Mouse (Mus musculus) 3134 (cell line): Measurements from ENCODE around the gene Slc39a5.

Source experiments
- DNase-seq: peaks from one replicate; pipeline ENCODE4 v3.0.0-alpha.2; 2011; ENCODE audit warnings: low spot score; ENCODE audit not compliant: insufficient read length; ENCODE audit errors: extremely low read depth

Slc39a5 gene

GRCm38 (mm10) chr10:128377940-128378448 is 23.0 kb downstream of the Slc39a5 start:
- DNase-seq: no peak

DNA sequence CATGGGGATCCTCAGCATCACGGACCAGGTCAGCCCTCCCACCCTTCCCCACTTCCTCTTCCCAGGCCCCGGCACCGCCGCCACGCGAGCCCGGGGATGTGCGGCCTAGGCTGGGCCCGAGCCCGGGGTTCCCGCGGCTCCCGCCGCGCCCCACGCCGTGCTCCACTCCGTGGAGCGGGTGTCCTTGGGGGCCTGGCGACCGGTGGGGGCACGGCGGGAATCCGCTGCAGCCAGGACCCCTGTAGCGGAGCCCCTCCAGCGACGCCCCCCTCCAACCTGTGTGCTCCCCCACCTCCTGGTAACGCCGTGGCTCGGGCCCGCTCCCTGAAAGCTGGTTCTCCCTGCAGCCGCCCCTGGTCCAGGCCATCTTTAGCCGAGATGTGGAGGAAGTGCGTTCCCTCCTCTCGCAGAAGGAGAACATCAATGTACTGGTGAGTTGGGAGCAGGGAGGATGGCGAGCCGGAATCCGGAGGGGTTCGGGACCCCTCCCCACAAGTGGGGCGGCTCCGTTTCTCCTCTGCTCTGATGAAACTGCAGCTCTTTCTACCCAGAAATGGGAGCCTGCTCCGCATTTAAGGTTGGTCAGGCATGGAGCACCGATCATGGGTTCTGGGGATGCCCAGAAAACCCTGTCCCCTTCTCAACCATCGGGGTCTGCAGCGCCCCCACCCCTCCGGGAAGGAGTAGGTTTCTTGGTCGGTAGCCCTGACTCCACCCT is 23.6 kb downstream of the Slc39a5 start:
- peak; percentile 66 for DNase-seq

DNA sequence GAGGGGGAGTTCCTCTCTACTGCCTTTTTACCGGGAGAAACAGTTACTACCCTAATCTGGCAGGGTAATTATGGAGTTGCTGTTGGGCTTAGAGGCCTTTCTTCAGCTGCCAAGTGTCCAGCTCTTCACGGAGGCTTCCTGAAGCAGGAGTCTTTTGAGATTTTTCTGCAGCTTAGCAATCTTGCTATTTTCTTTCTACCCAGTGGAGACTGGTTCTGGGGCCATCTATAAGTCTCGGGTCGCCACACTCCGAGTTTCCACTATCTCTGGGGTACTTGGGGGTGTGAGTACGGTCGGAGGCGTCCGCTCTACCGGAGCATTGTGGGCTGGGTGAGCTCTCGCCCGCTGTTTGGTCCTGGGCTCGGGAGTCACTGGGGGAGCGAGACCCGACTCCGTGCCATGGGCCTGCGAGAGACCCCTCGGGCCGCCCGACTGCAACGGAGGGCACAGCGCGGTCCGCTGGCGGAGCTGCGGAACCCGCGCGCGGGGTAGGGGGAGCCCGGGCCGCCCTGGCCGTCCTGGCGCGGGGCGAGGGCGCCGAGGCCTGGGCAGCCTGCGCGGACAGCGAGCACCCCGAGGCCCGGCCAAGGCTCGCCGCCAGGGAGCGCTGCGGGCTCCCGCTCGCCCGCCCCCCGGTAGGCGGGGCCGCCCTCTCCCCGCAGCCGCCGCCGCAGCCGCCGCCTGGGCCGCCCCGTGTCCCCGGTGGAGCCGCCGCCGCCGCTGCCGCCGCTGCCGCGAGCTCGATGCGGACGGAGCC is 24.4 kb downstream of the Slc39a5 start, which contains the start of gene Ankrd52:
Gene Ankrd52 (plus strand): TSS at position 661 of the 757 bp plus-strand sequence.
- DNase-seq: peak; percentile 84

DNA sequence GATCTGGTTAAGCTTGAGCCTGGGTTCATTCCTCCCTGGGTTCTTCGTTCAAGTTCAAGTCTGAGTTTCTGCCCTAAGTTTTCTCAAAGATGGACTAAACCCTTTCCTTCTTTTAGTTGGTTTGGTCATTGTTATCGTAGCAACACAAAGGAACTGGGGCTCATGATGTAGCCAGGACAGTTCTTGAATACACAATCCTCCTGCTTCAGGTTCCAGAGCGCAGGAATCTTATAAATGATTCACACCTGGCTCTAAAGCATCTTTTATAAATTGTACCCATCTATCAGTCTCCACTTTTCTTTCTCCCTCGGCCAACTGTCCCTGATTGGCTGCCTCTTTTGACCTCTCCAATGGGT is 25.0 kb downstream of the Slc39a5 start:
- DNase-seq: no peak

GRCm38 (mm10) chr10:128374393-128374792 is 26.6 kb downstream of the Slc39a5 start:
- no peak for DNase-seq

- no peak for DNase-seq
Observed at GRCm38 (mm10) chr10:128372989-128373748, 27.9 kb downstream of the Slc39a5 start.

DNA sequence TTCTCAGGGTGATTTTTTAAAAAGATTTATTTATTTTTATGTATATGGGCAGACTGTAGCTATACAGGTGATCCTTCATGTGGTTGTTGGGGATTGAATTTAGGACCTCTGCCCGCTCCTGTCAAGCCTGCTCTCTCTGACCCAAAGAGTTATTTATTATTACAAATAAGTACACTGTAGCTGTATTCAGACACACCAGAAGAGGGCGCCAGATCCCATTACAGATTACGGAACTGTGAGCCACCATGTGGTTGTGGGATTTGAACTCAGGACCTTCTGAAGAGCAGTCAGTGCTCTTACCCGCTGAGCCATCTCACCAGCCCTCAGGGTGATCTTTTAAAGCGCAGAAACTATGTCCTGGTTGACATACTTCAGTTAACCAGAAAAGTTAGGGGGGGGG is 28.9 kb downstream of the Slc39a5 start:
- no peak for DNase-seq

- DNase-seq: no peak
Observed at GRCm38 (mm10) chr10:128370601-128371000, 30.4 kb downstream of the Slc39a5 start.

DNA sequence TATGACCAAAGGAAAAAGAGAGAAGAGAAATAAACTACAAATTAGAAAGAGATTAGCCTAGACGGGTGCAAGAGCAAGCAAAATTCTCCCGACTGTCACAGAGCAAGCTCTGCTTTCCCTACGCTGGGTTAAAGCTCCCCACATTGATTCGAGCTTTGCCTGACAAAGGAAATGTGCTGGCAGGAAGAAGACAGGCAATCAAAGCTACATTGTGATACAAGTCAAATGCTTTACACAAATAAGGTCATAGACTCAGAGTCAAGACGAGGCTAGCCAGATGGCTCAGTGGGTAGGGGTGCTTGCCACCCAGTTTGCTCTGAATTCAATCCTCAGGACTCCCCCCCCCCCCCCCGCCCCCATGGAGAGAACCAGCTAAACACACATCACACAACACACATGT is 31.0 kb downstream of the Slc39a5 start:
- no peak for DNase-seq

- DNase-seq: no peak
Observed at GRCm38 (mm10) chr10:128369599-128369998, 31.4 kb downstream of the Slc39a5 start.

- DNase-seq: no peak
Observed at GRCm38 (mm10) chr10:128369218-128369543, 31.8 kb downstream of the Slc39a5 start.

DNA sequence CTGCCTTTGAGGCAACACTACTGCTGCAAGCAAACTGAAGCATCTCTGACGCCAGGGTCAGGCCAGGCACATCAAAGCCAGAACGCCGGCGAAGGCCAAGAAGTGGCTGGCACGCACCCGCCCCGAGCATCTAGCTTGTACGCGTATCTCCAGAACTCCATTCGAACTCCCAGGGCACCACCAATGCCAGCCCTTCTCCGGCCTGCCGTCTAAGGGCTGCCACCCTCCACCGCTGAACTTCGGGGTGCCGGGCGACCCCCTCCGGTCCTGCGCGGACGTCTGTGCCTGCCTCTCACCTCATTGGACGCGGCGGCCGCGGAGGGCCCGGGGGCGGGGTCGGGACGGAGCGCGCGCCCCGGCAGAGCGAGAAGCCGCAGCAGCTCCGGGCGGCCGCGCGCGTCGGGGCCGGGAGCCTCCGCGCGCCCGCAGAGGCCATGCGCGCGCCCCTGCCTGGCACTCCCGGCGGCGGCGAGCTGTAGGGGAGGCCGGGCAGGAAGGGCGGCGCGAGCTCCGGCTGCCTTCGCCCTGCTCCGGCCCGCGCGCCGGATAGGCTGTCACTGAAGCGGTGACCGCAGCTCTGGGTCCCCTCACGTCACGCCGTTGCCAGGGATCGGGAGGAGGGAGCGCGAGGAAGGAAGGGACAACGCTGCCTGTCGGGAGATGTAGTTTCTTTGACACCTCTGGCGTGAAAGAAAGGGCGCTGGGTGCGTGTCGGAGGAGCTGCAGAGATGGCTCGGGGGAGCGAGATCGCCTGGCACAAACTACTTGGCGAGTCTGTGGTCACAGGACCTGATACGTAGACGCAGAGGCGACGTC is 32.4 kb downstream of the Slc39a5 start, which contains the start of gene Coq10a:
Gene Coq10a (minus strand): TSS at position 596 of the 816 bp plus-strand sequence.
- DNase-seq: peak; percentile 95

GRCm38 (mm10) chr10:128367899-128368401 is 33.1 kb downstream of the Slc39a5 start:
- no peak for DNase-seq

DNA sequence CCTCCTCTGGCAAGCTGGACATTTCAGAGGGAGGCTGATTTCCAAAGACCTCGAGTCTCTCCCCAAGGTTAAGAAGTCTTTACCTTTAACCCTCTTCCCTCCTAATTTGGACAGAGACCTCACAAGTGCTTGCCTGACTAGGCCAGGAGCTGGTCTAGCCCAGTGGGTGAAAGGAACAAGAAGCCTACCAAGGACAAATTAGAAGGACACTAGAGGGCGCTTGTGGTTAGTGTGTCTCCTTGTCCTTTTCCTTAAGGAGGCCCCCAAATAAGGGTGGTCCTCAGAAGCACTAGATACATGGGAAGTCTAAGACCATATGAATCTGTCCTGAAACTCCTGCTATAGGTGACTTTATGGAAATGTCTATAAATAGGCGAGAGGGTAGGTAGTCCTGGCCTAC is 38.5 kb downstream of the Slc39a5 start:
- DNase-seq: no peak

- no peak for DNase-seq
Observed at GRCm38 (mm10) chr10:128361836-128362235, 39.2 kb downstream of the Slc39a5 start.

DNA sequence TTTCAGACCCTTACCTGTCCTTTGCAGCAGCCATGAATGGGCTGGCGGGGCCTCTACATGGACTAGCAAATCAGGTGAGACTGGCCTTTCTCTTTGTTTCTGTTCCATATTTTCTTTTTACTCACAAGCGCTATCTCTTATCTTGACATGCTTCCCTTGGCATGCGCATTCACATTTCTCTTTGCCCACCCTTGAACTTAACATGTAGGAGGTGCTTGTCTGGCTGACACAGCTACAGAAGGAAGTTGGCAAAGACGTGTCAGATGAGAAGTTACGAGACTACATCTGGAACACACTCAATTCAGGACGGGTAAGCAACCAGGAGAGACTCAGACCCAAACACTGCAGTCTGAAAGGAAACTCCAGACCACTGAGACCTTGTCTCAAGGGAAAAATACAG is 41.8 kb downstream of the Slc39a5 start:
- no peak for DNase-seq

DNA sequence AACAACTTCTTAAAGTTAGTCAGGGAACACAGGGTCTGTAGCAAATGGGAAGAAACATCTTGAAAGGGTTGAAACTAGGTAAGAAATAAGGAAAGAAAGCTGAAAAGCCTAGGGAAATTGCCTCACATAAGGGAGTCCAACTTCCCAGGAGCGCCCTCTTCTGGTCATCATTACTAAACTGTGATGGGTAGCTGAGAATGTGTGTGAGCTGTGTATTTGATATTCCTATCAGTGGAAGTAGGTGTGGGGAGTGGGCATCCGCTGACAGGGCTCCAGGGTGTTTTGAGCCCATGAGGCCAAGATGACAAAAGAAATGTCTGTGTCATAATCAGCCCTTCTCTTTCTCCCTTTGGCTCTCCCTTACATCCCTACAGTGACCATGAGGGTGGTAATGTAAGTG is 42.2 kb downstream of the Slc39a5 start:
- no peak for DNase-seq

DNA sequence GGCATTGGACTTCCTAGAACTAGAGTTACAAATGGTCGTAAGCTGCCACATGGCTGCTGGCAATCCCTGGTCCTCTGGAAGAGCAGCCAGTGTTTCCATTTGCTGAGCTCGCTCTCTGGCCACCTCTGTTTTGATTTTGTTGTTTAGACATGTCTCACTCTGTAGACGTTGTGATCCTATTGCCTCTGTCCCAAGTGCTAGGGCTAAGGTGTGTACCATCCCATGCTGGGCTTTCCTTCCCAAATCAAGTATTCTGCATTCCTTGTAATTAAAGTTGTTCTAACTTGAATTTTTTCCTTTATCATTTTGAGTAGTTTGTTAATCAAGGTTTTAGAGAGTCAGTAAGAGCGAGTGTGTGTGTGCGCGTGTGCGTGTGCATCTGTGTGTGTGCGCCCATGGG is 53.5 kb downstream of the Slc39a5 start:
- DNase-seq: no peak
